Mouse (Mus musculus) neutrophil, adult 65 days (primary cell): ENCODE measurements around the gene 2010111I01Rik. TPM values are rescaled to one million over a fixed set of nuclear protein-coding genes. Genes with fewer than 3 reads are reported as not detected.

Source experiments
- total RNA-seq: library from RNA; stranded (reverse); gene quantifications from 2 replicates; pipeline ENCODE4 v1.2.4, GENCODE M21; 2023

Gene 2010111I01Rik
- total RNA-seq: 25.3 and 35.8 TPM in 2 replicates

GRCm38 (mm10) chr13:62964640-62965311, at the start of gene 2010111I01Rik:
2010111I01Rik (plus strand) TSS chr13:62964893.

Other genes starting within 250 kb of the 2010111I01Rik start
- gene Platr25, start 204.2 kb upstream of the 2010111I01Rik start, total RNA-seq: 5.1 and 6.2 TPM in 2 replicates
- gene Gm5141, start 179.1 kb upstream of the 2010111I01Rik start, total RNA-seq: 0.77 and 1.4 TPM in 2 replicates
- gene Fbp2, start 106.5 kb upstream of the 2010111I01Rik start, total RNA-seq: not detected in 2 replicates
- 1.1 and 3.2 TPM in 2 replicates for gene Fbp1, start 76.6 kb upstream of the 2010111I01Rik start, total RNA-seq